Mouse (Mus musculus): ENCODE measurements around the gene Metap1d. TPM values are rescaled to one million over a fixed set of nuclear protein-coding genes. Genes with fewer than 3 reads are reported as not detected.

The Metap1d gene
- polyA plus RNA-seq, 1 experiment from 2014 or later: 33.4 TPM

DNA sequence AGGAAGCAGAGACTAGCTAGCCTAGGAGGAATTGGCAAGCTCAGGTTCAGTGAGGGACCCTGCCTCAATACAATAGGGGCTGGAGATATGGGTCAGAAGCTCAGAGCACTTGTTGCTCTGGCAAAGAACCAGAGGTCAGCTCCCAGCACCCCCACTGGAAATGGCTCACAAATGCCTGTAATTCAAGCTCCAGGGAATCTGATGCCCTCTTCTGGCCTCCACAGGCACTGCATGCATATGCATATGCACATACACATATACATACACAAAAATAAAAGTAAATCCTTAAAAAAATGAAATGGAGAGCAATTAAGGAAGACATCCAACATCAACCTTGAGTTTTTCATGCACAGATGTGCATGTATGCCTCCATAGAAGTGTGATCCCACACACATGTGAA lies 24.7 kb downstream of the Metap1d start:
- no peaks in the 10 kb centered on the region for H3K9me3 ChIP-seq
- H3K4me2 ChIP-seq: no peak overlapping the region
- ATAC-seq (ENCODE audit: low FRiP score): no peak
- peaks cover 19% of the 10 kb centered on the region for H3K4me1 ChIP-seq (replicated peaks)
- no peak overlapping the region for H3K27ac ChIP-seq
- no peaks in the 10 kb centered on the region for H3K27me3 ChIP-seq
- H3K9ac ChIP-seq: no peak overlapping the region
- H3K36me3 ChIP-seq: no peaks in the 10 kb centered on the region
- no peak overlapping the region for H3K4me3 ChIP-seq

DNA sequence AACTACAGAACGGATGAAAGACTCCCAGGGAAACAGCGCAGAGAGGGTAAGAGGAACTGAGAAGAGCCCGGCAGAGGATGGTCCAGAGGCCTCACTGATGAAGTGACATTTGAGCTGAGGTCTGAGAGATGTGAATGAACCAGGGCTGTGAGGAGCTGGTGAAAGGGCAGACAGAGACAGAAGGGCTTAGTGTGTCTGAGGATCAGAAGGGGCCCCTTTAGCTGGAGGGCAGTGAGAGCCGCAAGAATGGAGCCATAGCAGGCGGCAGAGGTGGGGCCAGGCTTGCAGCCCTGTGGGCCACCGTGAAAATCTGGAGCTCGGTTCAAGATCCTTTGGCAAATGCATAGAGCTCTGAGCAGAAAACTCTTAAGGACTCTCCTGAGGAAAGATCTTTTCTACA lies 26.8 kb downstream of the Metap1d start:
- Histone ChIP-seq H3K27me3 (no peaks in the 10 kb centered on the region), H3K36me3 (no peaks in the 10 kb centered on the region), H3K4me3 (no peak overlapping the region), H3K4me2 (no peak overlapping the region), H3K9ac (peak overlapping the region; percentile 19; the same call in 1 of the 2 replicates), H3K27ac (no peak overlapping the region), H3K4me1 (replicated peaks) (peaks cover 16% of the 10 kb centered on the region), H3K9me3 (no peaks in the 10 kb centered on the region)
- no peak for ATAC-seq (ENCODE audit: low FRiP score)
- 4% methylated on average over 7 of the region's 7 CpGs for WGBS

GRCm38 (mm10) chr2:71481825-71482224 lies 28.7 kb downstream of the Metap1d start:
- H3K36me3 ChIP-seq: no peaks in the 10 kb centered on the region
- H3K4me2 ChIP-seq: no peak overlapping the region
- no peak overlapping the region for H3K9ac ChIP-seq
- H3K4me1 ChIP-seq (replicated peaks): peaks cover 12% of the 10 kb centered on the region
- H3K27ac ChIP-seq: no peak overlapping the region
- ATAC-seq (ENCODE audit: low FRiP score): no peak
- no peaks in the 10 kb centered on the region for H3K27me3 ChIP-seq
- WGBS: 86% methylated on average over 6 of the region's 6 CpGs
- no peaks in the 10 kb centered on the region for H3K9me3 ChIP-seq
- H3K4me3 ChIP-seq: no peak overlapping the region

DNA sequence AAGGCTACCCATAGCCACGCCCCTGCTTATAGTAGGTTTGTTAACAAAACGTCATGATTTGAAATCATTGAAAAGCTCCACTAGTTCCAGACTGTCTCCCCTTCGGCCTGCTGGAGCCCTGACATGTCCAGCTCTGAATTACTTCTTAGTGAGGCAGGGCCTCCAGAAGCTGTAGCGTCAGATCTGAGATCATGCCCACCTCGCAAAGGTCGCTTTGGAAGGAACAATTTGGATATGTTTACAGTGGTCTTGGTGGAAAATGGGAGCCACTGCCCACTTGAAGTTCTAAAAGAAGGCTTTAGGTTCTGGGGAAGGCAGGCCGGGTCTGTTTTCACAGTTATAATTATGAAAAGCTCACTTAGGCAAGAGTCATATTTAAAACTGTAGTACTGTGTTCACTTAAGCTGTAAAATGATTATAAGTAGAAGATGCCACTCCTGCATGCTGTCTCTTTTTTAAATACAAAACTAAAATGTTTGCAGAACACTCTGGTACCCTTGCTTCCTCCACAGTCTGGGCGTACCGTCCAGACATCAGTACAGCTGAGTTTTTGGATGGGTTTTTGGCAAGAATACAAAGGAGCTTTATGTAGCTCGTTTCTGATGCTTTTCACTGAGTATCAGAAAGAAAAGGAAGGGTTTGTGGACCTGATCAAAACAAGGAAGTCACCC lies 30.1 kb downstream of the Metap1d start:
- no peak for ATAC-seq (ENCODE audit: low FRiP score)
- 68% methylated on average over 10 of the region's 10 CpGs for WGBS

GRCm38 (mm10) chr2:71483717-71484066 lies 30.6 kb downstream of the Metap1d start:
- H3K9me3 ChIP-seq: no peaks in the 10 kb centered on the region
- no peak overlapping the region for H3K4me3 ChIP-seq
- no peak overlapping the region for H3K4me2 ChIP-seq
- H3K36me3 ChIP-seq: no peaks in the 10 kb centered on the region
- H3K4me1 ChIP-seq (replicated peaks): peaks cover 12% of the 10 kb centered on the region
- no peaks in the 10 kb centered on the region for H3K27me3 ChIP-seq
- H3K9ac ChIP-seq: no peak overlapping the region; the same call in 1 of the 2 replicates
- no peak overlapping the region for H3K27ac ChIP-seq
- no peak for ATAC-seq (ENCODE audit: low FRiP score)
- 31% methylated on average over 5 of the region's 5 CpGs for WGBS

More for the DNA sequence above, 30.1 kb downstream of the Metap1d start:
- H3K36me3 ChIP-seq: no peaks in the 10 kb centered on the region
- no peaks in the 10 kb centered on the region for H3K27me3 ChIP-seq
- peaks cover 12% of the 10 kb centered on the region for H3K4me1 ChIP-seq (replicated peaks)
- H3K27ac ChIP-seq: no peak overlapping the region
- H3K4me2 ChIP-seq: no peak overlapping the region
- no peak overlapping the region for H3K4me3 ChIP-seq
- H3K9ac ChIP-seq: no peak overlapping the region; the same call in 1 of the 2 replicates
- no peaks in the 10 kb centered on the region for H3K9me3 ChIP-seq

GRCm38 (mm10) chr2:71491295-71491694 lies 38.2 kb downstream of the Metap1d start:
- Histone ChIP-seq H3K27me3 (no peaks in the 10 kb centered on the region), H3K9ac (no peak overlapping the region), H3K36me3 (no peaks in the 10 kb centered on the region), H3K4me2 (no peak overlapping the region), H3K4me1 (replicated peaks) (peaks cover 8% of the 10 kb centered on the region), H3K27ac (no peak overlapping the region), H3K9me3 (no peaks in the 10 kb centered on the region), H3K4me3 (no peak overlapping the region)
- ATAC-seq (ENCODE audit: low FRiP score): no peak

DNA sequence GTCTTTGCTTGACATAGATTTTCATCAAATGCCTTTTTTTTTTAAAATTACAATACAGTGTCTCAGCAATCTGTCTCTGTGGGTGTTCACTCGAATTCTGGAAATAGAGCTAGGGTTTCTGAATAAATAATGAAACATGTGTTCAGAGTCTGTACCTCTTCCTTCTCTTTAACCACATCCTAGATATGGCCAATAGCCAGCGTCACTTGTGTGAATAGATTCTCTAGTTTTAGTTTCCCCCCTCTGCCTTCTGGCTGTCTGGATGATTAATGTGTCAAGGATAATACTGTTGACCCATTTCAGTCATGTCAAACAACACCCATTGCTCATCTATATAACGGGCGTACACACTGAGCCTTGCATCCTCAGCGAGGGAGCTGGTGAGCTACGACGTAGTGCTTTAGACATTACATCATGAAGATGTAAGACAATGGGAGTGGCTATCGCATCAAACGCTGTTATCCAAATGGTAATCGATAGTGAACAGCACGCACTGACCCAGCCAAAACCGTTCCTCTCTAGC lies 40.1 kb downstream of the Metap1d start:
- no peaks in the 10 kb centered on the region for H3K9me3 ChIP-seq
- H3K36me3 ChIP-seq: no peaks in the 10 kb centered on the region
- H3K4me1 ChIP-seq (replicated peaks): peaks cover 8% of the 10 kb centered on the region
- no peak overlapping the region for H3K9ac ChIP-seq
- no peak overlapping the region for H3K4me2 ChIP-seq
- ATAC-seq (ENCODE audit: low FRiP score): no peak
- no peak overlapping the region for H3K27ac ChIP-seq
- H3K4me3 ChIP-seq: no peak overlapping the region
- 55% methylated on average over 12 of the region's 12 CpGs for WGBS
- H3K27me3 ChIP-seq: no peaks in the 10 kb centered on the region

DNA sequence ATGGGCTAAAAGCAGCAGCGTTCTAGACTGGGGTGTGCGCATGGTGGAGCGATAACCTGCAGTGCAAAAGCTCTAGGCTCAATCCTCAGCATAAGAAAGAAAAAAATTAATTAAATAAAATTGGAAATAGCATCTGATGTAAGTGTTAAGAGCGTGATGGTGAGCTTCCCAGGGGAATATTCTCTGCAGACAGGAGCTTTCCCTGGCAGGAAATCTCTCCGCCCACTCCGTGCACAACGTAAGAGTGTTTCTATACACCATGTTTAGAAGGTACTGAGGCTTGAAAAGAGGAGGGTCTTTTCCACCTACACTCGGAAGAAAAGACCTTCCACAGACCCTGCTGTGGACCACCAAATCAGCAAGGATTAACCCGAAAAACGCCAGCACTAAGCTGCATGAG lies 41.4 kb downstream of the Metap1d start:
- no peaks in the 10 kb centered on the region for H3K27me3 ChIP-seq
- peaks cover 12% of the 10 kb centered on the region for H3K4me1 ChIP-seq (replicated peaks)
- no peaks in the 10 kb centered on the region for H3K9me3 ChIP-seq
- WGBS: 47% methylated on average over 10 of the region's 10 CpGs
- H3K9ac ChIP-seq: no peak overlapping the region
- H3K27ac ChIP-seq: no peak overlapping the region
- H3K36me3 ChIP-seq: no peaks in the 10 kb centered on the region
- no peak overlapping the region for H3K4me3 ChIP-seq
- ATAC-seq (ENCODE audit: low FRiP score): no peak
- H3K4me2 ChIP-seq: no peak overlapping the region

- H3K4me3 ChIP-seq: no peak overlapping the region
- no peaks in the 10 kb centered on the region for H3K9me3 ChIP-seq
- no peaks in the 10 kb centered on the region for H3K36me3 ChIP-seq
- no peak for ATAC-seq (ENCODE audit: low FRiP score)
- no peak overlapping the region for H3K4me2 ChIP-seq
- H3K27ac ChIP-seq: no peak overlapping the region
- WGBS: 11% methylated on average over 4 of the region's 4 CpGs
- no peak overlapping the region for H3K9ac ChIP-seq
- H3K4me1 ChIP-seq (replicated peaks): peaks cover 14% of the 10 kb centered on the region
- H3K27me3 ChIP-seq: no peaks in the 10 kb centered on the region
Measured at GRCm38 (mm10) chr2:71494971-71495370, 41.9 kb downstream of the Metap1d start.

DNA sequence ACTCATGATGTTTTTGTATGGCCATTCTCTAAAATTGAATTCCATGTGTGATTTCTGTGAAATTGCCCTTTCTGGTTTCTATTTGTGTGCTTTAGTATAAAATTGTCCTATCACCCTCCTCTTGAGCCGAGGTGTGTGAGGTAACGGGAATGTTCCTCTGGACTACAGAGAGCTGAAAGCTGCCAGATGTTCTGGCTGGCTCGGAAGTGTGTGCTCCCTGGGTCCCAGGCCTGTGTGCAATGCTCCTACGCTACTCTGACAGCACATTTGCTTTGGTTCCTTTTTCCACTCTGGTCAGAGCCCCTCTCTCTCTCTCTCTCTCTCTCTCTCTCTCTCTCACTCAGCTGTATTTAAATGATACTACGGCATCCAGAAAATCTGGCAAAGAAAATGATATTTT lies 44.1 kb downstream of the Metap1d start:
- 61% methylated on average over 5 of the region's 5 CpGs for whole genome bisulfite sequencing
- H3K36me3 ChIP-seq: no peaks in the 10 kb centered on the region
- no peak for ATAC-seq (ENCODE audit: low FRiP score)
- no peak overlapping the region for H3K4me2 ChIP-seq
- no peaks in the 10 kb centered on the region for H3K9me3 ChIP-seq
- H3K27me3 ChIP-seq: no peaks in the 10 kb centered on the region
- H3K4me3 ChIP-seq: no peak overlapping the region
- H3K4me1 ChIP-seq (replicated peaks): peaks cover 15% of the 10 kb centered on the region
- no peak overlapping the region for H3K27ac ChIP-seq
- H3K9ac ChIP-seq: no peak overlapping the region

DNA sequence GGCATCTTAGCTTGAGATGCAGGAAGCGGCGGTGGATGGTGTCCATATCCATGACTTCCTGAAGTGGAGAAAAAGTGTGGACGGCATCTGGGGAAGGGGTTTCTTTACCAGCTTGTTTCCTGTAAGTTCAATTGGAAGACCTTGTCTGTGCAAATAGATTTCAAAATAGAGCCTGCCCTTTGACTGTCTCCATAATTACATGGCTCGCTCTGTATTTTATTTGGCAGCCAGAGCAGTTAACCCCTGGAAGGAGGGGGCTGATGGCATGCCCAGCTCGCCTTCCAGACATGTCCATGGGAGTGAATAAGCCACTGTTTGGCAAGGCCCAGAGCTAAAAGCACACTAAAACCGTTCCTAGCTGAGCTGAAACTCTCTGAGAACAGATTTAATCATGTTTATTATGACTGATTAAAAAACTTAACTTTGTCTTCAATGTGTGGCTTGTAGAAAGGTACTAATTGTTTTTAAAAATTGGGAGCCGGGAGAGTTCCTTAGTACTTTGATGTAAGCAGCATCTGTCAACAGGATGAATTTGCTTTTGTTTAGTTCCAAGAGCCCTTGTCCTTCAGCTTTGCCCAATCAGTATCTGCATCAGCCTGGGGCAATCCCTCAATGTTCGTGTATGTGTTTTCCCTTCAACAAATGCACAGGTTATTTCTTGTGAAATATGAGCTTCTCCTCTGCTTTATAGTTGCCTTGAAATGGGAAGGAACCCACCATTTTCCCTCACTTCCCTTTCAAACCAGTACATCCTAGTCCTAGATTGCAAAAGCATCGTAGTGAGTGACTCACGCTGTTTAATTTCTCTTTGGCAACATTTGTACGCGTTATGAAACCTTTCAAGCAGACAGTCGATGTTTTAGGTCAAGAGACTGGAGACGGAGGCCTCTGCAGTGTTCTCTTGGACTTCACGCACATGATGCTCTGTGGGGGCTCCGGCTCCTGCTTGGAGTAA lies 46.5 kb downstream of the Metap1d start:
- no peaks in the 10 kb centered on the region for H3K36me3 ChIP-seq
- no peaks in the 10 kb centered on the region for H3K27me3 ChIP-seq
- H3K4me2 ChIP-seq: no peak overlapping the region
- H3K9me3 ChIP-seq: no peaks in the 10 kb centered on the region
- H3K9ac ChIP-seq: no peak overlapping the region
- H3K4me1 ChIP-seq (replicated peaks): peaks cover 12% of the 10 kb centered on the region
- no peak overlapping the region for H3K27ac ChIP-seq
- 67% methylated on average over 16 of the region's 16 CpGs for WGBS
- no peak for ATAC-seq (ENCODE audit: low FRiP score)
- no peak overlapping the region for H3K4me3 ChIP-seq

- no peaks in the 10 kb centered on the region for H3K36me3 ChIP-seq
- WGBS: 83% methylated on average over 9 of the region's 9 CpGs
Measured at GRCm38 (mm10) chr2:71504852-71505251, 51.8 kb downstream of the Metap1d start.

More at GRCm38 (mm10) chr2:71504852-71505251, 51.8 kb downstream of the Metap1d start:
- no peak overlapping the region for H3K4me2 ChIP-seq
- no peak overlapping the region for H3K27ac ChIP-seq
- no peak overlapping the region for H3K4me3 ChIP-seq
- 0 out of 2 replicates have a peak, but pooled peaks cover 3% of the 10 kb centered on the region for H3K4me1 ChIP-seq (replicated peaks)
- H3K27me3 ChIP-seq: no peaks in the 10 kb centered on the region
- ATAC-seq (ENCODE audit: low FRiP score): no peak
- H3K9me3 ChIP-seq: no peaks in the 10 kb centered on the region
- H3K9ac ChIP-seq: no peak overlapping the region
